Mouse (Mus musculus) heart, adult 2 months (tissue): ENCODE results near the gene Atp6v1f. TPM values are rescaled to one million over a fixed set of nuclear protein-coding genes. Genes with fewer than 3 reads are reported as not detected.

Experiments used
- DNase-seq, 2 experiments: peaks; one replicate each; pipeline ENCODE4 v3.0.0; 2021
- H3K27ac ChIP-seq: fragments of 200-600 bp; 2 replicates; pipeline ENCODE4 v1.8.1; 2022
- H3K27me3 ChIP-seq: fragments of 200-500 bp; 2 replicates; pipeline ENCODE4 v1.6.1; 2012; ENCODE audit warnings: mild to moderate bottlenecking, low read length, inconsistent platforms, mixed read lengths; ENCODE audit not compliant: control insufficient read depth, insufficient read depth
- H3K36me3 ChIP-seq: fragments of 200-500 bp; 2 replicates; pipeline ENCODE4 v1.6.1; 2012; ENCODE audit warnings: low read length, inconsistent platforms; ENCODE audit not compliant: control insufficient read depth, insufficient read depth
- H3K4me1 ChIP-seq: fragments of 200-500 bp; 2 replicates; pipeline ENCODE4 v1.6.1; 2011; ENCODE audit warnings: low read length; ENCODE audit not compliant: control insufficient read depth, insufficient read depth
- H3K4me3 ChIP-seq: fragments of 200-600 bp; 2 replicates; pipeline ENCODE4 v1.8.1; 2022
- H3K79me2 ChIP-seq: fragments of 200-500 bp; replicated peaks from 2 replicates; pipeline ENCODE4 v1.6.1; 2012; ENCODE audit warnings: mild to moderate bottlenecking, inconsistent platforms, low read length, moderate library complexity, mixed read lengths; ENCODE audit not compliant: control insufficient read depth, insufficient read depth
- H3K9ac ChIP-seq: fragments of 200-500 bp; 2 replicates; pipeline ENCODE4 v1.6.1; 2012; ENCODE audit warnings: low read depth, mild to moderate bottlenecking, control low read depth, inconsistent platforms, low read length, mixed read lengths
- CTCF ChIP-seq: fragments of 200-600 bp; IDR thresholded peaks from 2 replicates; pipeline ENCODE4 v1.8.1; 2022; ENCODE audit warnings: antibody characterized with exemption, mild to moderate bottlenecking, moderate library complexity
- EP300 ChIP-seq: fragments of 200-500 bp; IDR thresholded peaks from 2 replicates; pipeline ENCODE4 v1.6.1; 2011; ENCODE audit warnings: low read depth, low read length, control low read depth; ENCODE audit not compliant: insufficient read depth
- POLR2A ChIP-seq: fragments of 200-500 bp; IDR thresholded peaks from 2 replicates; pipeline ENCODE4 v1.6.1; 2011; ENCODE audit warnings: mild to moderate bottlenecking, low read depth, low read length, control low read depth; ENCODE audit not compliant: insufficient read depth
- WGBS: fragments of 180-500 bp; shearing (Covaris S2); methylation state at CpG from one replicate; pipeline ENCODE4 v1.1.7; 2018; 5-methylcytosine and 5-hydroxymethylcytosine counted together
- intact Hi-C: fragments of 180-260 bp; cut with DNase I; formaldehyde crosslinking; loops from one replicate; pipeline ENCODE4 v1.15.1; 2025
- polyA plus RNA-seq: library from polyadenylated mRNA; depleted of rRNA; stranded (reverse); fragments of >200 nt; gene quantifications from 2 replicates; pipeline ENCODE4 v1.2.3, GENCODE M21; 2012
- total RNA-seq, 2 experiments: library from RNA; stranded (reverse); gene quantifications; 2 replicates each; pipeline ENCODE4 v1.2.3; 2021

Atp6v1f gene
- total and polyA plus RNA-seq, 3 experiments: 109 to 186 (median 125) TPM

DNA sequence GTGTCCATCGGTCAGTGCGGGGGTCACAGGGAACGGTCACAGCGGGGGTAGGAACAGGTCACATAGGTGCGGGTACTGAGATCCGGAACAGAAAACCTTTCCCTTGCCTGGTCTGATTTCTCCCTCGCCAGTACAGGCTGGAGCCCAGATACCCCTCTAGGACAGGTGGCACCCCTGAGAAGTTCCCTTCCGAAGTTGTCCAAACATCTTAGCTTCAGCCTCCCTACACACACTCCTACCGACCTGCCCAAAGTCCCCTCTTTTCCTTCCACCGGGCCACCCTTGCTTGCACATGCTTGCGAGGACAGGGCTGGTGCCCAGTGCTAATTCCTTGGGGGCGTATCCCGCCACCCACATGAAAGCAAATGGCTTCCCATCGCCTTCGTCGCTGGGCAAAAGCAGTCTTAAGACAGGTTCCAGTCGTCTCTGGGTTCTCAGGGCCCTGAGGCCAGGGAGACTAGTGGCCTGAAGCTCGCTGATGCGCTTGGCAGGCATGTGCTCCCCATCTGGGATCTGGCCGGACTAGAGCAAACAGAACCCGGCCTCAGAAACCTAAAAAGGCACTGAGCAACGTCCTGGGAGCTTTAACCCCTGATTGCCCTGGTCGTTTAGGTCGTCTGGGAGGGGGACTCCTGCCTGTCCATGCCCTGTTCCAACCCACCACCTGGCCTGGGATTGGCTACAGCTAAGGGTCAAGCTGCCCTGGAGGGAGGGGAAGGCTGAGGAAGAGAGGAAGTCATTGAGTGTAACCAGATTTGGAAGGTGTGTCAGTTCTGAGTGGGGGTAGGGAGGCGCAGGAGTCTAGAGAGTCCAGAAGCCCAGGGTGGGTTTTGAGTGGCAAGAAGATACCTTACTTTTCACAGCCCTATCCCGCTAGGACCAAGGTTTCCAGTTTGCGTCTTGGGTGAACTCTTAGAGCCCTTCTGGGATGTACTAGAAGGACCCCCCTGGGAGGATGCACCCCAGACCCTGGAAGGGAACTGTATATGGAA, 33.4 kb upstream of the Atp6v1f start:
- peak; percentile 74 to 80 for DNase-seq
- TF ChIP-seq EP300 (0 out of 2 replicates have a peak, but pooled peaks have one; percentile 17), CTCF (no peak), POLR2A (peak; percentile 74)
- no peaks in the 10 kb centered on the region for H3K27me3 ChIP-seq
- peak overlapping the region; percentile 89 for H3K27ac ChIP-seq
- H3K36me3 ChIP-seq: no peaks in the 10 kb centered on the region
- H3K4me1 ChIP-seq: no peaks in the 10 kb centered on the region; the same call in 1 of the 2 replicates
- H3K79me2 ChIP-seq: no peaks in the 10 kb centered on the region
- WGBS: 6% methylated on average over 27 of the region's 27 CpGs
- intact Hi-C loops: loop anchor here (5.0 kb wide), 1 partner anchor 72 kb away; no protein-coding TSS in a partner anchor
- peak overlapping the region; percentile 65 for H3K4me3 ChIP-seq
- peak overlapping the region; percentile 79 for H3K9ac ChIP-seq

DNA sequence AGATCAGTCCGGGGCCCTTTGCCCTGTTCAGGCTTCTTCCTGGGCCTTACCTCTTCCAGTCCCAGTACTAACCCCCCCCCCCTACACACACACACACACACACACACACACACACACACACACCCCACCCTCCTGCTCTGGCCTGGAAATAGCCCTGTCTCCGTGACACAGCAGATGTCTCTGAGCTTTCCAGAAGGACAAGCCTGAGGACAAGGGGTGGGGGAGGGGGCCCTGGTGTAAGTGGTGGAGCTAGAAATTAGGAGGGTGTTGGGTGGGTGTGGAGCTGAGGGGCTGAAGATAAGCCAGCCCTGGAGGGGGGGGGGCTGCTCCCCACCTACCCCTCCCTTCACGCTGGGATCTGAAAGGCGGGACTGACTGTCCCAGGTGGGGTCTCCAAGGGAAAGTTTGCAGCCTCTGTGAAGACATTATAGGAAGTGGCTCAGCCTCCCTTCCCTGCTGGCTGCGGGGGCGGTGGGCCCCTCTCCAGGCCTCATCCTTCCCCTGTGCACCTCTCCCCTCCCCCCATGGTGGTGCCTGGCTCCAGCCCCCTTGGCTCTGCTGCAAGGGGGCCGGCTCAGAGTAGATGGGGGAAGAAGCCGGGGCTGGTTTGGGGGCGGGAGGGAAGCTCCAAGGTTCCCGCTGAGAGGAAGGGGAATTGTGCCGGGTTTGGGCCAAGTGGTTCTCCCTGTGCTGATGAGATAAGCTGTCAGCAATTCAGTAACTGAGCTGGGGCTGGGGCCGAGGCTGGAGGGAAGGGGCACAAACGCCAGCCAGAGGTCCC, 32.4 kb upstream of the Atp6v1f start:
- 0 out of 2 replicates have a peak, but pooled peaks have one; percentile 55 for TF ChIP-seq EP300
- 0 out of 2 replicates have a peak, but pooled peaks have one; percentile 5 for TF ChIP-seq POLR2A
- no peak for TF ChIP-seq CTCF
- 10% methylated on average over 13 of the region's 13 CpGs for WGBS

GRCm38 (mm10) chr6:29435940-29436451, 31.5 kb upstream of the Atp6v1f start:
- Histone ChIP-seq H3K4me1 (no peaks in the 10 kb centered on the region; the same call in 1 of the 2 replicates), H3K4me3 (peak overlapping the region; percentile 43), H3K79me2 (no peaks in the 10 kb centered on the region), H3K27me3 (no peaks in the 10 kb centered on the region), H3K27ac (peak overlapping the region; percentile 90), H3K9ac (peak overlapping the region; percentile 23), H3K36me3 (no peaks in the 10 kb centered on the region)
- WGBS: 8% methylated on average over 6 of the region's 6 CpGs
- intact Hi-C loops: no loop called here
- TF ChIP-seq CTCF (no peak), EP300 (no peak), POLR2A (0 out of 2 replicates have a peak, but pooled peaks have one; percentile 5)
- peak; percentile 58 to 65 for DNase-seq

More for the DNA sequence above, 32.4 kb upstream of the Atp6v1f start:
- no peaks in the 10 kb centered on the region for H3K79me2 ChIP-seq
- intact Hi-C loops: loop anchor here (5.0 kb wide), 1 partner anchor 73 kb away; no protein-coding TSS in a partner anchor
- peak overlapping the region; percentile 90 for H3K27ac ChIP-seq
- H3K4me1 ChIP-seq: no peaks in the 10 kb centered on the region; the same call in 1 of the 2 replicates
- H3K36me3 ChIP-seq: no peaks in the 10 kb centered on the region
- peak overlapping the region; percentile 79 for H3K9ac ChIP-seq
- H3K4me3 ChIP-seq: peak overlapping the region; percentile 65
- H3K27me3 ChIP-seq: no peaks in the 10 kb centered on the region
- peak; percentile 63 to 66 for DNase-seq

GRCm38 (mm10) chr6:29436461-29436934, 31.0 kb upstream of the Atp6v1f start:
- H3K4me1 ChIP-seq: no peaks in the 10 kb centered on the region; the same call in 1 of the 2 replicates
- intact Hi-C loops: no loop called here
- H3K79me2 ChIP-seq: no peaks in the 10 kb centered on the region
- no peaks in the 10 kb centered on the region for H3K27me3 ChIP-seq
- no peak overlapping the region for H3K4me3 ChIP-seq
- WGBS: 3% methylated on average over 11 of the region's 11 CpGs
- TF ChIP-seq CTCF: no peak
- TF ChIP-seq POLR2A: peak; percentile 52; the same call in 1 of the 2 replicates
- H3K27ac ChIP-seq: peak overlapping the region; percentile 90
- DNase-seq: peak; percentile 73 to 80
- H3K9ac ChIP-seq: no peak overlapping the region; the same call in 1 of the 2 replicates
- no peaks in the 10 kb centered on the region for H3K36me3 ChIP-seq

GRCm38 (mm10) chr6:29439251-29439650, 28.3 kb upstream of the Atp6v1f start:
- H3K36me3 ChIP-seq: no peaks in the 10 kb centered on the region
- WGBS: 44% methylated on average over 4 of the region's 4 CpGs
- peak; percentile 64 to 65 for DNase-seq
- H3K9ac ChIP-seq: no peak overlapping the region
- H3K27me3 ChIP-seq: no peaks in the 10 kb centered on the region
- no peaks in the 10 kb centered on the region for H3K4me1 ChIP-seq
- TF ChIP-seq EP300: no peak
- TF ChIP-seq CTCF: no peak
- TF ChIP-seq POLR2A: no peak
- no peaks in the 10 kb centered on the region for H3K79me2 ChIP-seq
- intact Hi-C loops: no loop called here
- no peak overlapping the region for H3K4me3 ChIP-seq
- no peak overlapping the region for H3K27ac ChIP-seq
